Mouse (Mus musculus) right cerebral cortex, adult 2 months (tissue): ENCODE data around the gene Mup12.
"Not testable (repeated sequence)": the region's sequence is repeated elsewhere in the genome, so short reads cannot be mapped to it uniquely, and the experiment has no call there.

Experiments used
- DNase-seq, 2 experiments: peaks; one replicate each; pipeline ENCODE4 v3.0.0; 2021 to 2022; ENCODE audit warnings: low spot score in 2 of 2

The Mup12 gene

DNA sequence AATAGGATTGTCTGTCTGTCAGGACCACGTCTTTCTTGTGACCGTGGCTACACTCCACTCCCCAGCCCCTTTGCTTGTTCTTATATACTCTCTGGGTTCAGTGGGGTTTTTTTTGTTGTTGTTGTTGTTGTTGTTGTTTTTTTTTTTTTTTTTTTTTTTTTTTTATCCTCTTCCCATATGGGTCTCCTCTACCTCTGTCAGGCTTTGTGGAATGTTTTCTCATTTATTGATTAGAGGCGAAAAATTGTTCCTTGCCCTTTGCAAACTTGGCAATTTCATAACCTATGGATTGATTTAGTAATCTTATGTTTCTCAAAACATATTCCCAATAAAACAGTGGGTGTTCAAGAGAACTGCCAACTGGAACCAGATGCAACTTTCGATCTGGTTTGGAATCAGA lies at the start of gene Mup12:
Gene Mup12 (minus strand): TSS at position 101 of the 400 bp plus-strand sequence.
- not testable (repeated sequence) for DNase-seq
